Mouse (Mus musculus): Measurements from ENCODE around the gene Igfbp4. TPM values are rescaled to one million over a fixed set of nuclear protein-coding genes. Genes with fewer than 3 reads are reported as not detected.
A peak's percentile ranks its signal among the peaks of the same experiment; 100 is the strongest.

Igfbp4 gene
- total and polyA plus RNA-seq, 3 experiments = 89.8 to 221 TPM; not detected in 1

- H3K4me3 ChIP-seq (ENCODE audit: control insufficient read depth in 1 of 2, insufficient read depth in 1 of 2, low read depth in 2 of 2, low read length in 2 of 2) = no peak overlapping the region
- H3K27me3 ChIP-seq (ENCODE audit: control insufficient read depth in 1 of 2, insufficient read depth in 2 of 2, low read length in 2 of 2) = no peaks in the 10 kb centered on the region
- no peaks in the 10 kb centered on the region for H3K79me2 ChIP-seq (ENCODE audit: control insufficient read depth, insufficient read depth, low read length, poor library complexity)
- TF ChIP-seq USF1 (IDR thresholded peaks at IDR 0.05; ENCODE audit: low read depth, low read length) (no peak), CTCF (IDR thresholded peaks at IDR 0.05 in 2 of 3, conservative IDR thresholded peaks at IDR 0.05 in 1 of 3; ENCODE audit: control insufficient read depth in 1 of 3, insufficient read depth in 1 of 3, low read depth in 2 of 3, low read length in 3 of 3, poor library complexity in 1 of 3, severe bottlenecking in 1 of 3) (no peak), MAZ (IDR thresholded peaks at IDR 0.05; ENCODE audit: low read depth, low read length) (no peak), MEF2A (IDR thresholded peaks at IDR 0.05; ENCODE audit: extremely low read depth, insufficient replicate concordance, low read depth, low read length, poor library complexity, severe bottlenecking) (no peak), MAFK (IDR thresholded peaks at IDR 0.05; ENCODE audit: borderline replicate concordance, low read depth, low read length) (no peak), BHLHE40 (IDR thresholded peaks at IDR 0.05; ENCODE audit: borderline replicate concordance, low read depth, low read length) (no peak), CHD1 (IDR thresholded peaks at IDR 0.05; ENCODE audit: low read depth, low read length) (no peak), ZNF384 (IDR thresholded peaks at IDR 0.05; ENCODE audit: low read depth, low read length) (no peak), MAX (IDR thresholded peaks at IDR 0.05; ENCODE audit: low read length) (no peak)
- no peak overlapping the region for H3K9ac ChIP-seq (ENCODE audit: control insufficient read depth, low read depth, low read length, poor library complexity, severe bottlenecking)
- no peak for DNase-seq (ENCODE audit: low read depth, low spot score)
- peaks cover 2 to 12% of the 10 kb centered on the region in 2 experiments; a peak in 3 of 4 replicates for H3K4me1 ChIP-seq (ENCODE audit: control insufficient read depth in 1 of 2, insufficient read depth in 2 of 2, low read length in 2 of 2)
- no peak overlapping the region for H3K27ac ChIP-seq (ENCODE audit: control insufficient read depth, low read depth, low read length)
- H3K9me3 ChIP-seq (replicated peaks; ENCODE audit: insufficient read depth, low read length) = no peaks in the 10 kb centered on the region
- H3K36me3 ChIP-seq (ENCODE audit: control insufficient read depth in 1 of 2, insufficient read depth in 2 of 2, low read length in 2 of 2) = 0 out of 4 replicates have a peak, but pooled peaks cover 0 to 5% of the 10 kb centered on the region in 2 experiments
Observed at GRCm38 (mm10) chr11:99062661-99063060, 21.6 kb downstream of the Igfbp4 start.

- Histone ChIP-seq H3K27ac (ENCODE audit: control insufficient read depth, low read depth, low read length) (no peak overlapping the region), H3K36me3 (ENCODE audit: control insufficient read depth in 1 of 2, insufficient read depth in 2 of 2, low read length in 2 of 2) (0 out of 4 replicates have a peak, but pooled peaks cover 0 to 5% of the 10 kb centered on the region in 2 experiments), H3K79me2 (ENCODE audit: control insufficient read depth, insufficient read depth, low read length, poor library complexity) (no peaks in the 10 kb centered on the region), H3K4me1 (ENCODE audit: control insufficient read depth in 1 of 2, insufficient read depth in 2 of 2, low read length in 2 of 2) (peaks cover 2 to 19% of the 10 kb centered on the region in 2 experiments; a peak in 3 of 4 replicates), H3K9ac (ENCODE audit: control insufficient read depth, low read depth, low read length, poor library complexity, severe bottlenecking) (no peak overlapping the region), H3K27me3 (ENCODE audit: control insufficient read depth in 1 of 2, insufficient read depth in 2 of 2, low read length in 2 of 2) (no peaks in the 10 kb centered on the region), H3K4me3 (ENCODE audit: control insufficient read depth in 1 of 2, insufficient read depth in 1 of 2, low read depth in 2 of 2, low read length in 2 of 2) (no peak overlapping the region), H3K9me3 (replicated peaks; ENCODE audit: insufficient read depth, low read length) (no peaks in the 10 kb centered on the region)
- peak; percentile 29; the same call in 1 of the 2 replicates for TF ChIP-seq RCOR1 (IDR thresholded peaks at IDR 0.05; ENCODE audit: low read depth, low read length)
- peak; percentile 51; the same call in 1 of the 2 replicates for TF ChIP-seq TBP (IDR thresholded peaks at IDR 0.05; ENCODE audit: low read depth, low read length)
- no peak for TF ChIP-seq KAT2A (conservative IDR thresholded peaks at IDR 0.05; ENCODE audit: low read depth, low read length)
- no peak for TF ChIP-seq MYC (IDR thresholded peaks at IDR 0.05; ENCODE audit: low read depth, low read length)
- TF ChIP-seq CHD2 (IDR thresholded peaks at IDR 0.05; ENCODE audit: low read length) = no peak
- TF ChIP-seq EP300 (IDR thresholded peaks at IDR 0.05; ENCODE audit: low read depth in 1 of 2, low read length in 2 of 2) = peak in 1 of 2 experiments; percentile 44; a peak in 1 of 4 replicates
- TF ChIP-seq POLR2AphosphoS5 (IDR thresholded peaks at IDR 0.05; ENCODE audit: borderline replicate concordance, low read depth, low read length) = no peak
- no peak for TF ChIP-seq USF1 (IDR thresholded peaks at IDR 0.05; ENCODE audit: low read depth, low read length)
- no peak for TF ChIP-seq NRF1 (IDR thresholded peaks at IDR 0.05; ENCODE audit: insufficient read depth, low read depth, low read length, poor library complexity, severe bottlenecking)
- TF ChIP-seq TCF12 (IDR thresholded peaks at IDR 0.05; ENCODE audit: low read depth, low read length) = 0 out of 2 replicates have a peak, but pooled peaks have one; percentile 24
- no peak for TF ChIP-seq CTCF (IDR thresholded peaks at IDR 0.05 in 2 of 3, conservative IDR thresholded peaks at IDR 0.05 in 1 of 3; ENCODE audit: control insufficient read depth in 1 of 3, insufficient read depth in 1 of 3, low read depth in 2 of 3, low read length in 3 of 3, poor library complexity in 1 of 3, severe bottlenecking in 1 of 3)
- no peak for TF ChIP-seq SMC3 (IDR thresholded peaks at IDR 0.05; ENCODE audit: low read depth, low read length)
- 0 out of 2 replicates have a peak, but pooled peaks have one; percentile 33 for TF ChIP-seq GATA1 (IDR thresholded peaks at IDR 0.05; ENCODE audit: low read depth, low read length)
- peak; percentile 52 for DNase-seq (ENCODE audit: low read depth, low spot score)
Observed at GRCm38 (mm10) chr11:99063406-99064131, 22.5 kb downstream of the Igfbp4 start.
